Mouse (Mus musculus): ENCODE measurements around the gene Nrxn2. TPM values are rescaled to one million over a fixed set of nuclear protein-coding genes. Genes with fewer than 3 reads are reported as not detected.

Nrxn2 gene
- polyA plus RNA-seq (2012; rRNA removed) = 7.3 and 11.0 TPM in 2 replicates

- H3K4me1 ChIP-seq (ENCODE audit: control insufficient read depth, insufficient read depth, low read length) = 0 out of 2 replicates have a peak, but pooled peaks cover 2% of the 10 kb centered on the region
- peak; percentile 80 for DNase-seq
- TF ChIP-seq CTCF (IDR thresholded peaks at IDR 0.05; ENCODE audit: insufficient read depth, low read length) (peak; percentile 66), POLR2A (IDR thresholded peaks at IDR 0.05; ENCODE audit: borderline replicate concordance, extremely low read depth, low read depth, low read length) (no peak)
- WGBS = 1% methylated on average over 40 of the region's 46 CpGs
- H3K4me3 ChIP-seq (replicated peaks; ENCODE audit: extremely low read depth, low read depth, low read length) = peak within 1 kb of the TSS; percentile 79
Observed at GRCm38 (mm10) chr19:6418233-6418879, at the start of gene Nrxn2. Gene Nrxn2 (plus strand): TSS chr19:6418731.

- H3K4me1 ChIP-seq (ENCODE audit: control insufficient read depth, insufficient read depth, low read length) = peaks cover 18% of the 10 kb centered on the region
- TF ChIP-seq POLR2A (IDR thresholded peaks at IDR 0.05; ENCODE audit: borderline replicate concordance, extremely low read depth, low read depth, low read length) = no peak
- no peak for TF ChIP-seq CTCF (IDR thresholded peaks at IDR 0.05; ENCODE audit: insufficient read depth, low read length)
- no peak for DNase-seq
- no peak overlapping the region for H3K4me3 ChIP-seq (replicated peaks; ENCODE audit: extremely low read depth, low read depth, low read length)
- WGBS = 73% methylated on average over 2 of the region's 2 CpGs
Observed at GRCm38 (mm10) chr19:6370175-6370574, 48.4 kb upstream of the Nrxn2 start.

GRCm38 (mm10) chr19:6372433-6372832 lies 46.1 kb upstream of the Nrxn2 start:
- peaks cover 9% of the 10 kb centered on the region for H3K4me1 ChIP-seq (ENCODE audit: control insufficient read depth, insufficient read depth, low read length)
- no peak for DNase-seq
- H3K4me3 ChIP-seq (replicated peaks; ENCODE audit: extremely low read depth, low read depth, low read length) = no peak overlapping the region
- WGBS = 80% methylated on average over 3 of the region's 3 CpGs
- TF ChIP-seq CTCF (IDR thresholded peaks at IDR 0.05; ENCODE audit: insufficient read depth, low read length) (no peak), POLR2A (IDR thresholded peaks at IDR 0.05; ENCODE audit: borderline replicate concordance, extremely low read depth, low read depth, low read length) (no peak)

- H3K4me1 ChIP-seq (ENCODE audit: control insufficient read depth, insufficient read depth, low read length) = peaks cover 9% of the 10 kb centered on the region
- no peak overlapping the region for H3K4me3 ChIP-seq (replicated peaks; ENCODE audit: extremely low read depth, low read depth, low read length)
- TF ChIP-seq POLR2A (IDR thresholded peaks at IDR 0.05; ENCODE audit: borderline replicate concordance, extremely low read depth, low read depth, low read length) (no peak), CTCF (IDR thresholded peaks at IDR 0.05; ENCODE audit: insufficient read depth, low read length) (peak; percentile 80)
- DNase-seq = peak; percentile 74
- 51% methylated on average over 12 of the region's 12 CpGs for WGBS
Observed at GRCm38 (mm10) chr19:6373539-6374400, 44.8 kb upstream of the Nrxn2 start.

GRCm38 (mm10) chr19:6374571-6374970 lies 44.0 kb upstream of the Nrxn2 start:
- Histone ChIP-seq H3K4me1 (ENCODE audit: control insufficient read depth, insufficient read depth, low read length) (peaks cover 9% of the 10 kb centered on the region), H3K4me3 (replicated peaks; ENCODE audit: extremely low read depth, low read depth, low read length) (no peak overlapping the region)
- whole genome bisulfite sequencing = 88% methylated on average over 10 of the region's 10 CpGs
- TF ChIP-seq CTCF (IDR thresholded peaks at IDR 0.05; ENCODE audit: insufficient read depth, low read length) (no peak), POLR2A (IDR thresholded peaks at IDR 0.05; ENCODE audit: borderline replicate concordance, extremely low read depth, low read depth, low read length) (no peak)
- no peak for DNase-seq

GRCm38 (mm10) chr19:6375423-6376254 lies 42.9 kb upstream of the Nrxn2 start:
- TF ChIP-seq CTCF (IDR thresholded peaks at IDR 0.05; ENCODE audit: insufficient read depth, low read length) = no peak
- TF ChIP-seq POLR2A (IDR thresholded peaks at IDR 0.05; ENCODE audit: borderline replicate concordance, extremely low read depth, low read depth, low read length) = no peak
- H3K4me1 ChIP-seq (ENCODE audit: control insufficient read depth, insufficient read depth, low read length) = peaks cover 9% of the 10 kb centered on the region
- DNase-seq = no peak
- no peak overlapping the region for H3K4me3 ChIP-seq (replicated peaks; ENCODE audit: extremely low read depth, low read depth, low read length)
- 91% methylated on average over 42 of the region's 42 CpGs for WGBS

- DNase-seq = peak; percentile 56
- Histone ChIP-seq H3K4me3 (replicated peaks; ENCODE audit: extremely low read depth, low read depth, low read length) (no peak overlapping the region), H3K4me1 (ENCODE audit: control insufficient read depth, insufficient read depth, low read length) (peaks cover 9% of the 10 kb centered on the region; the same call in 1 of the 2 replicates)
- WGBS = 68% methylated on average over 14 of the region's 14 CpGs
- TF ChIP-seq CTCF (IDR thresholded peaks at IDR 0.05; ENCODE audit: insufficient read depth, low read length) (peak; percentile 56), POLR2A (IDR thresholded peaks at IDR 0.05; ENCODE audit: borderline replicate concordance, extremely low read depth, low read depth, low read length) (no peak)
Observed at GRCm38 (mm10) chr19:6376255-6376564, 42.3 kb upstream of the Nrxn2 start.

GRCm38 (mm10) chr19:6376643-6377042 lies 41.9 kb upstream of the Nrxn2 start:
- Histone ChIP-seq H3K4me1 (ENCODE audit: control insufficient read depth, insufficient read depth, low read length) (peaks cover 8% of the 10 kb centered on the region; the same call in 1 of the 2 replicates), H3K4me3 (replicated peaks; ENCODE audit: extremely low read depth, low read depth, low read length) (no peak overlapping the region)
- 57% methylated on average over 2 of the region's 2 CpGs for WGBS
- no peak for DNase-seq
- TF ChIP-seq POLR2A (IDR thresholded peaks at IDR 0.05; ENCODE audit: borderline replicate concordance, extremely low read depth, low read depth, low read length) (no peak), CTCF (IDR thresholded peaks at IDR 0.05; ENCODE audit: insufficient read depth, low read length) (no peak)

All from lung, adult 2 months (tissue).